Mouse (Mus musculus) liver, embryonic 12.5 days (tissue): ENCODE data around the gene Sspo. TPM values are rescaled to one million over a fixed set of nuclear protein-coding genes. Genes with fewer than 3 reads are reported as not detected.

Experiments
- ATAC-seq: fragments of 200-750 bp; cut with Nextera tagmentation; 2 replicates; pipeline ENCODE4 v1.8.0; 2017; ENCODE audit warnings: moderate number of reproducible peaks, mild to moderate bottlenecking, moderate library complexity
- H3K27ac ChIP-seq: fragments of 300-500 bp; sonication (generic); 2 replicates; pipeline ENCODE4 v1.5.1; 2016; ENCODE audit warnings: mild to moderate bottlenecking
- H3K27me3 ChIP-seq: fragments of 300-500 bp; sonication (generic); replicated peaks from 2 replicates; pipeline ENCODE4 v1.6.1; 2016; ENCODE audit warnings: mild to moderate bottlenecking, moderate library complexity
- H3K36me3 ChIP-seq: fragments of 300-500 bp; sonication (generic); 2 replicates; pipeline ENCODE4 v1.6.1; 2016; ENCODE audit warnings: mild to moderate bottlenecking, moderate library complexity
- H3K4me1 ChIP-seq: fragments of 300-500 bp; sonication (generic); 2 replicates; pipeline ENCODE4 v1.6.1; 2016
- H3K4me2 ChIP-seq: fragments of 300-500 bp; sonication (generic); 2 replicates; pipeline ENCODE4 v1.6.1; 2016; ENCODE audit warnings: mild to moderate bottlenecking, moderate library complexity
- H3K4me3 ChIP-seq: fragments of 300-500 bp; sonication (generic); 2 replicates; pipeline ENCODE4 v1.5.1; 2016; ENCODE audit warnings: mild to moderate bottlenecking, moderate library complexity
- H3K9ac ChIP-seq: fragments of 300-500 bp; sonication (generic); 2 replicates; pipeline ENCODE4 v1.6.1; 2016; ENCODE audit warnings: mild to moderate bottlenecking, moderate library complexity
- H3K9me3 ChIP-seq: fragments of 300-500 bp; sonication (generic); replicated peaks from 2 replicates; pipeline ENCODE4 v1.6.1; 2016; ENCODE audit warnings: mild to moderate bottlenecking, moderate library complexity
- WGBS: fragments of 180-500 bp; shearing (Covaris S2); methylation state at CpG from one replicate; pipeline ENCODE4 v1.1.7; 2016; ENCODE audit not compliant: insufficient replicate concordance; 5-methylcytosine and 5-hydroxymethylcytosine counted together
- polyA plus RNA-seq: library from polyadenylated mRNA; unstranded; fragments of >200 nt; fragmentation: Nextera tagmentation; extraction: Ambion mirVana; gene quantifications from 2 replicates; pipeline ENCODE4 v1.2.1, GENCODE M21; 2016

The Sspo gene
- polyA plus RNA-seq, 1 experiment from 2014 or later: 0.04 TPM

- no peak overlapping the region for H3K27ac ChIP-seq
- no peak overlapping the region for H3K9ac ChIP-seq
- H3K9me3 ChIP-seq: 0 out of 2 replicates have a peak, but pooled peaks cover 8% of the 10 kb centered on the region
- no peak for ATAC-seq
- H3K4me1 ChIP-seq: peaks cover 20% of the 10 kb centered on the region; the same call in 1 of the 2 replicates
- H3K27me3 ChIP-seq: peaks cover 30% of the 10 kb centered on the region
- no peak overlapping the region for H3K4me3 ChIP-seq
- 62% methylated on average over 55 of the region's 55 CpGs for WGBS
- H3K36me3 ChIP-seq: peaks cover 35% of the 10 kb centered on the region
- peak overlapping the region; percentile 12; the same call in 1 of the 2 replicates for H3K4me2 ChIP-seq
Observed at GRCm38 (mm10) chr6:48438475-48439125, 9.4 kb upstream of the Sspo start.

DNA sequence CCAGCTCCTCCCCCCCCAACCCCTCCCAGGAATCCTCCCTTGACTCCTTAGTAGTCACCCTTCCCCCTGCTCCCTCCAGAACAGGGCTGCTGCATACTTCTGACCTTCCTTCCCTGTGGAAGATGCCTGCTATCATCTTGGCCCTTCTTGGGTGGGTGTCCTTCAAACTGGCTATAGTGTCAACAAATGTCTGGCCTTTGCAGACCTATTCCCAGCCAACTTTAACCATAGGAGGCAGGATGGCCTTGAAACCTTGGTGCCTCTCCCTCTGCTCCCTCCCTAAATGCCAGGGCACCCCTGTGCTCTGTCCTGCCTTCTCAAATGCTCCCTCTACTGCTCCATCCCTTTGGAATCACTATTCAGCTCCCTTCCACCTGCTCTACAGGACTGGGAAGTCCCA is 8.4 kb upstream of the Sspo start:
- peaks cover 35% of the 10 kb centered on the region for H3K36me3 ChIP-seq
- H3K4me1 ChIP-seq: peaks cover 26% of the 10 kb centered on the region; the same call in 1 of the 2 replicates
- no peak overlapping the region for H3K4me3 ChIP-seq
- 0 out of 2 replicates have a peak, but pooled peaks cover 8% of the 10 kb centered on the region for H3K9me3 ChIP-seq
- peaks cover 40% of the 10 kb centered on the region for H3K27me3 ChIP-seq
- ATAC-seq: no peak
- no peak overlapping the region for H3K9ac ChIP-seq
- no peak overlapping the region for H3K4me2 ChIP-seq
- H3K27ac ChIP-seq: no peak overlapping the region

DNA sequence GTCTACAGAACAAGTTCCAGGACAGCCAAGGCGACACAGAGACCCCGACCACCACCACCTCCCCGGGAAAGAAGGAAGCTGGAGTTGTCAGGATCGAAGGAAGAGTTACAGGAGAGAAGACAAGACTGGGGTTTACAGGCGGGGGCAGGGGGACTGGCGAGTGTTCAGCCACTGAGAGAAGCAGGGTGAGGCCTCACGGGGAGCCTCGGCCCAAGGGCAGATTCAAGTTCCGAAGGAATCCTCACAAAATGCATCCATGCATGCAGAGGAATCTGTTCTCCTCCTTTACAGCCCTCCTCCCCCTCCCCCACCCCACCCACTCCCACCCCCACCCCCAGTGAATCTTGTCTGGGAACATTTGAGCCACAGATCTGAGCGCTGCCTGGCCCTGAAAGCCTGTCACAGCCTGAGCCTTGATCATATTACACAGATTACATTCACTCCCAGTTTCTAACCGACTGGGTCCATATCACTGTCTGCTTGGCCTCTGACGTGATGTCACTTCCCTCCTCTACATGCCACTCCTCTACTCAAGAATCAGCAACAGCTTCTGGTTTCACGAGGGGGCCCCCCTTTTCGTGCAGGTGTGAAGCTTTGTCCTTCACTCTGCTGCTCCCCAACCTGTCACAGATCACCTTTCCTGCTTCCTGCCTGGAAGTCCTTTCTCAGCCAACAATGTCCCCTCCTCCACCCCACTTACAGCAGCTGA is 7.6 kb upstream of the Sspo start:
- WGBS: 29% methylated on average over 14 of the region's 14 CpGs
- peaks cover 31% of the 10 kb centered on the region; the same call in 1 of the 2 replicates for H3K4me1 ChIP-seq
- 0 out of 2 replicates have a peak, but pooled peaks cover 8% of the 10 kb centered on the region for H3K9me3 ChIP-seq
- ATAC-seq: no peak
- no peak overlapping the region for H3K4me3 ChIP-seq
- H3K27me3 ChIP-seq: peaks cover 48% of the 10 kb centered on the region
- H3K36me3 ChIP-seq: peaks cover 35% of the 10 kb centered on the region
- no peak overlapping the region for H3K27ac ChIP-seq
- H3K9ac ChIP-seq: no peak overlapping the region
- no peak overlapping the region for H3K4me2 ChIP-seq

GRCm38 (mm10) chr6:48443592-48444309 is 4.3 kb upstream of the Sspo start:
- Histone ChIP-seq H3K27ac (peak overlapping the region; percentile 40; the same call in 1 of the 2 replicates), H3K9me3 (0 out of 2 replicates have a peak, but pooled peaks cover 8% of the 10 kb centered on the region), H3K27me3 (peaks cover 53% of the 10 kb centered on the region), H3K4me1 (peaks cover 31% of the 10 kb centered on the region; the same call in 1 of the 2 replicates), H3K4me2 (peak overlapping the region; percentile 90), H3K9ac (no peak overlapping the region; the same call in 1 of the 2 replicates), H3K4me3 (peak overlapping the region; percentile 65), H3K36me3 (peaks cover 24% of the 10 kb centered on the region)
- ATAC-seq: peak; percentile 75
- 6% methylated on average over 19 of the region's 19 CpGs for WGBS

GRCm38 (mm10) chr6:48444310-48445180 is 3.5 kb upstream of the Sspo start:
- H3K9ac ChIP-seq: peak overlapping the region; percentile 69
- ATAC-seq: peak; percentile 53
- peaks cover 26% of the 10 kb centered on the region; the same call in 1 of the 2 replicates for H3K4me1 ChIP-seq
- 0 out of 2 replicates have a peak, but pooled peaks cover 8% of the 10 kb centered on the region for H3K9me3 ChIP-seq
- peaks cover 18% of the 10 kb centered on the region for H3K36me3 ChIP-seq
- peak overlapping the region; percentile 49 for H3K27ac ChIP-seq
- H3K27me3 ChIP-seq: peaks cover 47% of the 10 kb centered on the region
- H3K4me3 ChIP-seq: peak overlapping the region; percentile 65
- WGBS: 1% methylated on average over 32 of the region's 34 CpGs
- peak overlapping the region; percentile 90 for H3K4me2 ChIP-seq

DNA sequence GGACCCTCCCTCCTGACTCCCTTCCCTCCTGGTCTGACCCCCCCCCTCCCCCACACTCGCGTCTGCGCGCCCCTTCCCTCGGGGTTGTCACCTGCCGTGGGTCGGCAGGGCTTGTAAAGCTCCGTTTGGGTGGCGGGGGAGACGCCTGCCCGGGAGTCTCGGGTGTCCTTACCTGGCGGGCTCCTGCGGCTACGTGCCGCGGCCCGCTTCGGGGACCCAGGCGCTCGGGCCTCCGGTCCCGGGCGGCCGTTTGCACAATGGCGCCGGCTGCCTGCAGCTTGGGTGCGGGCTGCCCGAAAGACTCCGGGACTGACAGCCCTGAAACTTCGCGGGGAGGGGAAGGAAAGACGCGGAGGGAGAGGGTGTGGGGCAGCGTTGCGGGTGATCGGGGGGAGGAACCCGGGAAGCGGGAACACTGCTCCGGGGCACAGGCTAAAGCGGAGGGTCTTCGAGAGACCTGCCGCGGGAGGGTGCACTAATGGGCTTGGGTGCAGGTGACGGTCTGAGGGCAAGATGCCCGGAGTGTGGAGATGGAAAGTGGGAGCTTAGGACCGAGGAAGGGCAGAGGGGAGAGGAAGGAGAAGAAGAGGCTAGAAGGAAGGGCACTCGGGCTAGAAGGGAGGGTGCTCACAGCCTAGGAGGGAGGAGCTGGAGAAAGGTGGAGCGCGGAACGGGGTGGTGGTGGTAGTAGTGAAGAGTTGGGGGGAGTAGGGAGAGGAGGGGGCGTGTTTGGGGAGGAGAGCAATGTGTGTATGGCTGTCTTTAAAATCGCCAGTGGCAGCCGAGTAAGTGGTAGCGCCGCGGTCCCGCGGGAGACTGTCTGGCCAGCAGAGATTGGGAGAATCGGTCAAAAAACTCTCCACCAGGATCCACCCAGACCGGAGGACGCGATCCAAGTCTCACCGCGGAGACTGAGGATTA is 2.6 kb upstream of the Sspo start, which contains the start of gene Zfp467:
Gene Zfp467, minus strand, starts transcription at position 645 of the 921 bp plus-strand sequence.
- WGBS: 1% methylated on average over 64 of the region's 65 CpGs
- peaks cover 44% of the 10 kb centered on the region for H3K27me3 ChIP-seq
- H3K4me1 ChIP-seq: peaks cover 21% of the 10 kb centered on the region; the same call in 1 of the 2 replicates
- ATAC-seq: no peak
- H3K27ac ChIP-seq: peak within 1 kb of the TSS; percentile 49
- peak within 1 kb of the TSS; percentile 65 for H3K4me3 ChIP-seq
- H3K9me3 ChIP-seq: 0 out of 2 replicates have a peak, but pooled peaks cover 8% of the 10 kb centered on the region
- H3K9ac ChIP-seq: peak within 1 kb of the TSS; percentile 69
- peaks cover 16% of the 10 kb centered on the region for H3K36me3 ChIP-seq
- peak within 1 kb of the TSS; percentile 90 for H3K4me2 ChIP-seq

DNA sequence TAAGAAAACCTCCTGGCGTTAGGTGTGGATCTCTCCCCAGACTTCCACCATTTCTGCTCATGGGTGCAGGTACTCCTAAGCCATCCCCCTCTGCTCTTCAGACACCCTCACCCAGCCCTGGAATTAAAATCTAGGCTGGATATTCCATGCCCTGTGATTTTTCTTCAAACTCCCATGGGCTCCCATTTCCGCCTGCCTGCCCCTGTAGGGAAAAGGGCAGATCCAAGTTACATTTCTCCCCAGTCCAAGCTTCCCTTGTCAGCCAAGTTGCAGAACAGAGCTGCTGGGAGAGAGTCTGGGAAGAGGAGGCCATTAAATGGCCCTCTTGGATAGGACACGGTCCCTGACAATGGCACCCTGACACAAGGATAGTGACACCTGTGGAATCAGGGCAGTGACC is 1.8 kb upstream of the Sspo start:
- peaks cover 44% of the 10 kb centered on the region for H3K27me3 ChIP-seq
- 0 out of 2 replicates have a peak overlapping the region, but pooled peaks have one; percentile 6 for H3K9ac ChIP-seq
- no peak overlapping the region for H3K27ac ChIP-seq
- H3K4me2 ChIP-seq: peak overlapping the region; percentile 90
- peaks cover 21% of the 10 kb centered on the region; the same call in 1 of the 2 replicates for H3K4me1 ChIP-seq
- WGBS: 47% methylated on average over 3 of the region's 3 CpGs
- H3K9me3 ChIP-seq: 0 out of 2 replicates have a peak, but pooled peaks cover 8% of the 10 kb centered on the region
- ATAC-seq: no peak
- H3K36me3 ChIP-seq: peaks cover 14% of the 10 kb centered on the region
- H3K4me3 ChIP-seq: peak overlapping the region; percentile 65; the same call in 1 of the 2 replicates

DNA sequence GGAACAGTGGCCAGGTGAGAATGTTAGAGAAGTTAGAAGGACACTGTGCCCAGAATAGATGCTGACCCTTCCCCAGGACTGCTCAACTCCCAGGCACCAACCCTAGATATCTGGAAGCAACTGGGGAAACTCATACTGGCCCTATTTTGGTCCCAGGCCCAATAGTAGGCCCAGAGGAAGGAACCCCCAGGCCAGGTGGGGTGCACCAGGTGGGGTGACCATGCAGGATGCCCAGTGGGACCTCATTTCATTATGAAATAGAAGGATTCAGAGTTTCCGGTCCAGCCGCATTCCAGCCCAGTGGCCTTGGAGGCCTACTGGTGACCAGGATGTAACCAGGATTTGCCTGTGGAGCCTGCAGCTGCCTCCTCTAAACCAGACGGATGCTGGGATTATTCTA is 1.1 kb upstream of the Sspo start:
- H3K9me3 ChIP-seq: 0 out of 2 replicates have a peak, but pooled peaks cover 7% of the 10 kb centered on the region
- H3K4me3 ChIP-seq: no peak overlapping the region
- H3K4me1 ChIP-seq: peaks cover 21% of the 10 kb centered on the region; the same call in 1 of the 2 replicates
- no peak overlapping the region for H3K4me2 ChIP-seq
- peaks cover 8% of the 10 kb centered on the region for H3K36me3 ChIP-seq
- WGBS: 75% methylated on average over 3 of the region's 3 CpGs
- no peak overlapping the region for H3K27ac ChIP-seq
- peaks cover 44% of the 10 kb centered on the region for H3K27me3 ChIP-seq
- H3K9ac ChIP-seq: no peak overlapping the region
- ATAC-seq: no peak

GRCm38 (mm10) chr6:48448527-48448926 is 498 bp downstream of the Sspo start:
- no peak overlapping the region for H3K4me3 ChIP-seq
- no peak overlapping the region for H3K27ac ChIP-seq
- no peak for ATAC-seq
- 24% methylated on average over 7 of the region's 7 CpGs for WGBS
- no peak overlapping the region for H3K9ac ChIP-seq
- H3K27me3 ChIP-seq: peaks cover 44% of the 10 kb centered on the region
- no peak overlapping the region for H3K4me2 ChIP-seq
- H3K9me3 ChIP-seq: no peaks in the 10 kb centered on the region
- no peaks in the 10 kb centered on the region for H3K36me3 ChIP-seq
- peaks cover 16% of the 10 kb centered on the region; the same call in 1 of the 2 replicates for H3K4me1 ChIP-seq

DNA sequence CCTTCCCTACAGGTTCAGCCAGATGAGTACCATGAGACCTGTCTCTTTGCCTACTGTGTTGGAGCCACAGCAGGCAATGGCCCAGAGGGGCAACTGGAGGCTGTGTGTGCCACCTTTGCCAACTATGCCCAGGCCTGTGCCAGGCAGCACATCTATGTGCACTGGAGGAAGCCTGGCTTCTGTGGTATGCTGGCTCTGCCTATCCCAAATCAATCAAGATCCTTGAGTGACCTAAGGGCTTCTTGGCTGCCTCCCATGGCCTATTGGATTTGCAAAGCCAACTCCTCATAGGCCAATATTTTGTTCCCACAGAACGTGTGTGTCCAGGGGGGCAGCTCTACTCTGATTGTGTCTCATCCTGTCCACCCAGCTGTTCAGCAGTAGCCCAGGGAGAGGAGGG is 4.1 kb downstream of the Sspo start:
- Histone ChIP-seq H3K27me3 (peaks cover 9% of the 10 kb centered on the region), H3K4me1 (no peaks in the 10 kb centered on the region), H3K9me3 (no peaks in the 10 kb centered on the region), H3K36me3 (no peaks in the 10 kb centered on the region), H3K4me3 (no peak overlapping the region), H3K4me2 (no peak overlapping the region), H3K27ac (no peak overlapping the region), H3K9ac (no peak overlapping the region)
- no peak for ATAC-seq
- 33% methylated on average over 1 of the region's 1 CpGs for WGBS
